Mouse (Mus musculus): ENCODE data around the gene Rpusd3.

Gene Rpusd3

GRCm38 (mm10) chr6:113419199-113419587 lies at the start of gene Rpusd3:
Rpusd3 (minus strand) TSS chr6:113419340.
- peak; percentile 99 to 100 for DNase-seq

- DNase-seq, result no peak
These were observed 49.4 kb upstream of the Rpusd3 start for GRCm38 (mm10) chr6:113468512-113468911.

- no peak for DNase-seq
These were observed 46.5 kb upstream of the Rpusd3 start for GRCm38 (mm10) chr6:113465602-113466001.

- no peak for DNase-seq
These were observed 44.9 kb upstream of the Rpusd3 start for GRCm38 (mm10) chr6:113464040-113464439.

- DNase-seq, result peak; percentile 50 to 58
These were observed 39.5 kb upstream of the Rpusd3 start for GRCm38 (mm10) chr6:113458635-113459034.

GRCm38 (mm10) chr6:113457952-113458534 lies 38.9 kb upstream of the Rpusd3 start, which contains the start of gene Il17re:
Il17re (plus strand) TSS chr6:113458484.
- no peak for DNase-seq

- no peak for DNase-seq
These were observed 35.9 kb upstream of the Rpusd3 start for GRCm38 (mm10) chr6:113455007-113455406.

- no peak for DNase-seq
These were observed 32.7 kb upstream of the Rpusd3 start for GRCm38 (mm10) chr6:113451839-113452238.

GRCm38 (mm10) chr6:113447639-113448038 lies 28.5 kb upstream of the Rpusd3 start:
- peak in 1 of 2 experiments; percentile 40 for DNase-seq

GRCm38 (mm10) chr6:113444207-113444965 lies 25.2 kb upstream of the Rpusd3 start:
- DNase-seq, result no peak

- no peak for DNase-seq
These were observed 24.0 kb upstream of the Rpusd3 start for GRCm38 (mm10) chr6:113443091-113443490.

GRCm38 (mm10) chr6:113442442-113443090 lies 23.4 kb upstream of the Rpusd3 start, which contains the start of gene Jagn1:
Jagn1 (plus strand) TSS chr6:113442569.
- peak; percentile 91 to 92 for DNase-seq

GRCm38 (mm10) chr6:113442087-113442441 lies 22.9 kb upstream of the Rpusd3 start:
- DNase-seq, result no peak

- peak; percentile 79 to 89 for DNase-seq
These were observed 22.1 kb upstream of the Rpusd3 start for GRCm38 (mm10) chr6:113441147-113441680.

GRCm38 (mm10) chr6:113440686-113441085 lies 21.5 kb upstream of the Rpusd3 start:
- no peak for DNase-seq

- DNase-seq, result no peak
These were observed 19.7 kb upstream of the Rpusd3 start for GRCm38 (mm10) chr6:113438721-113439430.

- no peak for DNase-seq
These were observed 18.0 kb upstream of the Rpusd3 start for GRCm38 (mm10) chr6:113437135-113437534.

- DNase-seq, result no peak
These were observed 16.6 kb upstream of the Rpusd3 start, which contains the start of gene Cidec for GRCm38 (mm10) chr6:113435664-113436205. Cidec (minus strand) TSS chr6:113435760.

GRCm38 (mm10) chr6:113434691-113435090 lies 15.6 kb upstream of the Rpusd3 start:
- DNase-seq, result no peak

GRCm38 (mm10) chr6:113433661-113434060 lies 14.5 kb upstream of the Rpusd3 start:
- DNase-seq, result no peak

- DNase-seq, result no peak
These were observed 12.7 kb upstream of the Rpusd3 start for GRCm38 (mm10) chr6:113431801-113432200.

GRCm38 (mm10) chr6:113430846-113431245 lies 11.7 kb upstream of the Rpusd3 start:
- DNase-seq, result no peak
